Mouse (Mus musculus): ENCODE results near the gene Otogl. TPM values are rescaled to one million over a fixed set of nuclear protein-coding genes. Genes with fewer than 3 reads are reported as not detected.
"Not testable (repeated sequence)": the region's sequence is repeated elsewhere in the genome, so short reads cannot be mapped to it uniquely, and the experiment has no call there.

The Otogl gene
- total RNA-seq, 4 experiments from 2014 or later: 0.25 to 0.41 (median 0.39) TPM

- no peak for DNase-seq (ENCODE audit: low spot score in 2 of 2)
Measured at GRCm38 (mm10) chr10:107810649-107811398, 101.1 kb downstream of the Otogl start.

GRCm38 (mm10) chr10:107805203-107805602, 106.7 kb downstream of the Otogl start:
- no peak for DNase-seq (ENCODE audit: low spot score in 2 of 2)

- DNase-seq (ENCODE audit: low spot score in 2 of 2): not testable (repeated sequence)
Measured at GRCm38 (mm10) chr10:107804285-107804684, 107.6 kb downstream of the Otogl start.

GRCm38 (mm10) chr10:107799671-107800353, 112.1 kb downstream of the Otogl start:
- DNase-seq (ENCODE audit: low spot score in 2 of 2): peak; percentile 29 to 60

GRCm38 (mm10) chr10:107794812-107795756, 116.8 kb downstream of the Otogl start:
- no peak for DNase-seq (ENCODE audit: low spot score in 2 of 2)

- DNase-seq (ENCODE audit: low spot score in 2 of 2): no peak
Measured at GRCm38 (mm10) chr10:107792491-107792890, 119.4 kb downstream of the Otogl start.

- DNase-seq (ENCODE audit: low spot score in 2 of 2): no peak
Measured at GRCm38 (mm10) chr10:107779548-107779947, 132.4 kb downstream of the Otogl start.

- no peak for DNase-seq (ENCODE audit: low spot score in 2 of 2)
Measured at GRCm38 (mm10) chr10:107759624-107760023, 152.3 kb downstream of the Otogl start.

- no peak for DNase-seq (ENCODE audit: low spot score in 2 of 2)
Measured at GRCm38 (mm10) chr10:107753471-107753870, 158.5 kb downstream of the Otogl start.

- peak; percentile 46 to 49 for DNase-seq (ENCODE audit: low spot score in 2 of 2)
Measured at GRCm38 (mm10) chr10:107752351-107753143, 159.4 kb downstream of the Otogl start.

GRCm38 (mm10) chr10:107751944-107752343, 160.0 kb downstream of the Otogl start:
- no peak for DNase-seq (ENCODE audit: low spot score in 2 of 2)

GRCm38 (mm10) chr10:107747566-107747965, 164.4 kb downstream of the Otogl start:
- peak; percentile 3 to 14 for DNase-seq (ENCODE audit: low spot score in 2 of 2)

GRCm38 (mm10) chr10:107746717-107747116, 165.2 kb downstream of the Otogl start:
- no peak for DNase-seq (ENCODE audit: low spot score in 2 of 2)

GRCm38 (mm10) chr10:107739815-107740214, 172.1 kb downstream of the Otogl start:
- no peak for DNase-seq (ENCODE audit: low spot score in 2 of 2)

GRCm38 (mm10) chr10:107737743-107738142, 174.2 kb downstream of the Otogl start:
- no peak for DNase-seq (ENCODE audit: low spot score in 2 of 2)

GRCm38 (mm10) chr10:107735448-107735847, 176.5 kb downstream of the Otogl start:
- no peak for DNase-seq (ENCODE audit: low spot score in 2 of 2)

GRCm38 (mm10) chr10:107734327-107734726, 177.6 kb downstream of the Otogl start:
- no peak for DNase-seq (ENCODE audit: low spot score in 2 of 2)

- no peak for DNase-seq (ENCODE audit: low spot score in 2 of 2)
Measured at GRCm38 (mm10) chr10:107725631-107726030, 186.3 kb downstream of the Otogl start.

- no peak for DNase-seq (ENCODE audit: low spot score in 2 of 2)
Measured at GRCm38 (mm10) chr10:107719806-107720205, 192.1 kb downstream of the Otogl start, which contains the start of gene Ptprq. Ptprq (minus strand) TSS chr10:107720051.

All from layer of hippocampus, adult 8-10 months (tissue).